Mouse (Mus musculus) kidney, postnatal 0 days (tissue): ENCODE data around the gene Arrdc1. TPM values are rescaled to one million over a fixed set of nuclear protein-coding genes. Genes with fewer than 3 reads are reported as not detected.
A peak's percentile ranks its signal among the peaks of the same experiment; 100 is the strongest.
"Not testable (repeated sequence)": the region's sequence is repeated elsewhere in the genome, so short reads cannot be mapped to it uniquely, and the experiment has no call there.

Experiments
- ATAC-seq: fragments of 200-750 bp; cut with Nextera tagmentation; replicated peaks from 2 replicates; pipeline ENCODE4 v1.8.0; 2017; ENCODE audit warnings: low read depth, moderate number of reproducible peaks, moderate TSS enrichment, moderate library complexity; ENCODE audit not compliant: low FRiP score
- DNase-seq: peaks from one replicate; pipeline ENCODE4 v3.0.0-alpha.2; 2016; ENCODE audit warnings: low spot score
- H3K27ac ChIP-seq: fragments of 300-500 bp; sonication (generic); 2 replicates; pipeline ENCODE4 v1.5.1; 2014; ENCODE audit warnings: mild to moderate bottlenecking
- H3K27me3 ChIP-seq: fragments of 300-500 bp; sonication (generic); 2 replicates; pipeline ENCODE4 v1.6.1; 2014; ENCODE audit warnings: low read length, mixed read lengths; ENCODE audit not compliant: insufficient read depth
- H3K36me3 ChIP-seq: fragments of 300-500 bp; sonication (generic); 2 replicates; pipeline ENCODE4 v1.6.1; 2014; ENCODE audit warnings: low read length, mixed read lengths; ENCODE audit not compliant: insufficient read depth
- H3K4me1 ChIP-seq: fragments of 300-500 bp; sonication (generic); replicated peaks from 2 replicates; pipeline ENCODE4 v1.6.1; 2014; ENCODE audit warnings: antibody characterized with exemption, low read length, mixed read lengths; ENCODE audit not compliant: insufficient read depth
- H3K4me2 ChIP-seq: fragments of 300-500 bp; sonication (generic); 2 replicates; pipeline ENCODE4 v1.6.1; 2014; ENCODE audit warnings: mild to moderate bottlenecking, low read length, moderate library complexity, mixed read lengths
- H3K4me3 ChIP-seq: fragments of 300-500 bp; sonication (generic); replicated peaks from 2 replicates; pipeline ENCODE4 v1.5.1; 2014; ENCODE audit warnings: low read depth, low read length
- H3K9ac ChIP-seq: fragments of 300-500 bp; sonication (generic); 2 replicates; pipeline ENCODE4 v1.6.1; 2014; ENCODE audit warnings: low read depth, low read length
- H3K9me3 ChIP-seq: fragments of 300-500 bp; sonication (generic); replicated peaks from 2 replicates; pipeline ENCODE4 v1.6.1; 2016; ENCODE audit warnings: low read length, inconsistent platforms, mixed read lengths
- CTCF ChIP-seq: IDR thresholded peaks from 2 replicates; pipeline ENCODE4 v1.5.1; 2016; ENCODE audit warnings: antibody characterized with exemption, low read depth, mild to moderate bottlenecking, moderate library complexity
- WGBS: fragments of 180-500 bp; shearing (Covaris S2); extraction: QIAGEN DNeasy Blood & Tissue Kit; methylation state at CpG from one replicate; pipeline ENCODE4 v1.1.7; 2014; 5-methylcytosine and 5-hydroxymethylcytosine counted together
- polyA plus RNA-seq: library from polyadenylated mRNA; unstranded; fragments of >200 nt; fragmentation: Nextera tagmentation; extraction: Ambion mirVana; gene quantifications from 2 replicates; pipeline ENCODE4 v1.2.1, GENCODE M21; 2015

The Arrdc1 gene
- 66.3 and 72.3 TPM in 2 replicates for polyA plus RNA-seq

- ATAC-seq (peak; percentile 93), DNase-seq (peak; percentile 98)
- WGBS: under 1% methylated on average over 49 of the region's 49 CpGs
- H3K4me2 ChIP-seq: peak within 1 kb of the TSS; percentile 72
- no peaks in the 10 kb centered on the region for H3K36me3 ChIP-seq
- peak within 1 kb of the TSS; percentile 62 for H3K9ac ChIP-seq
- TF ChIP-seq CTCF: peak; percentile 66
- H3K27me3 ChIP-seq: no peaks in the 10 kb centered on the region
- no peaks in the 10 kb centered on the region for H3K9me3 ChIP-seq
- H3K4me3 ChIP-seq: peak within 1 kb of the TSS; percentile 51
- H3K27ac ChIP-seq: peak within 1 kb of the TSS; percentile 86
- peaks cover 10% of the 10 kb centered on the region; the same call in 1 of the 2 replicates for H3K4me1 ChIP-seq
Observed at GRCm38 (mm10) chr2:24935057-24935796, at the start of gene Arrdc1. TSS of gene Arrdc1 (minus strand) at chr2:24935252.

GRCm38 (mm10) chr2:24976960-24977359 lies 41.9 kb upstream of the Arrdc1 start:
- DNase-seq: no peak
- H3K4me3 ChIP-seq: no peak overlapping the region
- 0 out of 2 replicates have a peak overlapping the region, but pooled peaks have one; percentile 5 for H3K4me2 ChIP-seq
- TF ChIP-seq CTCF: no peak
- peaks cover 6% of the 10 kb centered on the region for H3K4me1 ChIP-seq
- peaks cover 3% of the 10 kb centered on the region; the same call in 1 of the 2 replicates for H3K36me3 ChIP-seq
- no peak overlapping the region for H3K9ac ChIP-seq
- 93% methylated on average over 5 of the region's 5 CpGs for WGBS
- H3K9me3 ChIP-seq: no peaks in the 10 kb centered on the region
- H3K27ac ChIP-seq: no peak overlapping the region
- no peak for ATAC-seq
- no peaks in the 10 kb centered on the region for H3K27me3 ChIP-seq

DNA sequence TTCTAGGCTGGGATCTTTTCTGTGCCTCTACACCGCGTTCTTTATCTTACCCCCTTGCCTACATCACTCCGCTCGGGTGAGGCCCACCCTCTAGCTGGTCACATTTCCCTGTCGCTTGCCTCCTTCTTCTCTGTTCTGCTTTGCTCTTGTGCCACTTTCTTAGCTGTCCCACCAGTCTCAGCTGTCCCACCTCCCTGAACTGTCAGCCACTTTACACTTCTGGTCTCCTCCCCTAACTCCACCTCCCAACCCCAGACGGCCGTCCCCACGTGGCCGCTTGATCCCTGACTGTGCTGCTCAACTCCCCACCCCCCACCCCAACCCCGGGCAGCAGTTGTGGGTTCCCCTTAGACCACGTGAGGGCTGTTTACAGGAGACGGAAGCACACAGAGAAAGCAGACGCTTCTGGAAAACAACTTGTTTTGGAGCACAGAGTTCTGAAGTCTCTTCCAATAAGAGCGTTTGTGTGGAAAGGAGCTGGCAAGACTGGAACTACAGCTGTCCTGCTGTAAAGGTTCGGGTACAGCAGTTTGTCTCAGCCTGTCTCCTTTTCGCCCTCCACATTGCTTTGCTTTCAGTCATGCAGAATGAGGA lies 40.7 kb upstream of the Arrdc1 start, which contains the start of gene Pnpla7:
TSS of gene Pnpla7 (plus strand) at position 330 of the 594 bp plus-strand sequence.
- peak within 1 kb of the TSS; percentile 94 for H3K4me2 ChIP-seq
- TF ChIP-seq CTCF: no peak
- H3K4me1 ChIP-seq: peaks cover 6% of the 10 kb centered on the region
- H3K27me3 ChIP-seq: no peaks in the 10 kb centered on the region
- ATAC-seq (peak; percentile 68), DNase-seq (peak; percentile 93)
- H3K27ac ChIP-seq: peak within 1 kb of the TSS; percentile 95
- H3K9ac ChIP-seq: peak within 1 kb of the TSS; percentile 76
- WGBS: under 1% methylated on average over 16 of the region's 16 CpGs
- peak within 1 kb of the TSS; percentile 82 for H3K4me3 ChIP-seq
- peaks cover 12% of the 10 kb centered on the region; the same call in 1 of the 2 replicates for H3K36me3 ChIP-seq
- H3K9me3 ChIP-seq: no peaks in the 10 kb centered on the region

- Histone ChIP-seq H3K9me3 (no peaks in the 10 kb centered on the region), H3K4me1 (peaks cover 6% of the 10 kb centered on the region), H3K4me2 (peak within 1 kb of the TSS; percentile 94), H3K4me3 (peak within 1 kb of the TSS; percentile 82), H3K9ac (peak within 1 kb of the TSS; percentile 76), H3K27ac (peak within 1 kb of the TSS; percentile 95), H3K27me3 (no peaks in the 10 kb centered on the region), H3K36me3 (peaks cover 17% of the 10 kb centered on the region; the same call in 1 of the 2 replicates)
- ATAC-seq (peak; percentile 99), DNase-seq (peak; percentile 99)
- WGBS: under 1% methylated on average over 64 of the region's 64 CpGs
- no peak for TF ChIP-seq CTCF
Observed at GRCm38 (mm10) chr2:24974906-24975703, 40.1 kb upstream of the Arrdc1 start, which contains the start of gene Mrpl41. TSS of gene Mrpl41 (minus strand) at chr2:24975098.

DNA sequence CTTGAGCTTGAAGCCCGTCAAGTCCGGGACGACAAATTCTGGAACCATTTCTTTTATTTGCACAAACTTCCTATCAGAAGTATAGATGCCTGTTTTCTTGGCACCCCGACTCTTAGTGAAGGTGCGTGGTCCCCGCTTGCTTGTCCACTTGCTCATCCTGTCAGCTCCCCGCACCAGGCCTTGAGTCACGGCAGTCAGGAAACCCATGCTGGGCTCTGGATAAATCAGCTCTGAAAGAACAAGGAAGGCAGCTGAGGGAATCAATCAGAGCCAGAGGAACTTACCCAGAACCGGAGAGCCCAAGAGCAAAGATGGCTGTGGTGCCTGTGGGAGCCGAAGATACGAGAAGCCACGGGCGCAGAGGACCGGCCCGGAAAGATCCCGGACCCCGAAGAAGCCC lies 39.4 kb upstream of the Arrdc1 start:
- Histone ChIP-seq H3K36me3 (peaks cover 21% of the 10 kb centered on the region; the same call in 1 of the 2 replicates), H3K4me3 (peak overlapping the region; percentile 82), H3K4me2 (peak overlapping the region; percentile 94), H3K27ac (peak overlapping the region; percentile 95), H3K9ac (peak overlapping the region; percentile 76)
- not testable (repeated sequence) for H3K4me1 ChIP-seq, DNase-seq, ATAC-seq, H3K9me3 ChIP-seq, H3K27me3 ChIP-seq
- WGBS: under 1% methylated on average over 17 of the region's 17 CpGs

DNA sequence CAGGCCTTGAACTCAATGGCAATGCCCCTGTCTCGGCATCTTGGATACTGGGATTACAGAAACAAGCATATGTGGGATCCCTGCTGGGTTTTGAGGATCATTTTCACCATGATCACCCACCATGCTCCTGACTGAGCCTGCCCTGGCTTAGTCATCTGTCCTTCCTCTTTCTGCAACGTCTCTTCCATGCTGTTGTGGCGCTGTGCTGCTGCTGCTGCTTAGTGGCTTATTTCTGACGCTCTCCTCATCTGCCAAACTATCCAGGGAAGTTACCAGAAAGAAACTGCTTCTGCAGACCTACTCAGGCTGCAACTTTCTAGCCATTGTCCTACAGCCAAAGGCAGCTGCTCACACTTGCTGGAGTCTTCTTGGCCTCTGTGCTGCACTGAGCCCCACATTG lies 35.3 kb upstream of the Arrdc1 start:
- H3K4me2 ChIP-seq: no peak overlapping the region
- no peak for DNase-seq
- H3K27me3 ChIP-seq: no peaks in the 10 kb centered on the region
- no peak for ATAC-seq
- H3K9me3 ChIP-seq: no peaks in the 10 kb centered on the region
- H3K27ac ChIP-seq: no peak overlapping the region
- 77% methylated on average over 4 of the region's 4 CpGs for WGBS
- H3K36me3 ChIP-seq: peaks cover 44% of the 10 kb centered on the region
- no peak overlapping the region for H3K4me3 ChIP-seq
- H3K4me1 ChIP-seq: peaks cover 6% of the 10 kb centered on the region
- TF ChIP-seq CTCF: no peak
- no peak overlapping the region for H3K9ac ChIP-seq
